Mouse (Mus musculus): ENCODE data around the gene Apold1. TPM values are rescaled to one million over a fixed set of nuclear protein-coding genes. Genes with fewer than 3 reads are reported as not detected.

Apold1 gene
- polyA plus RNA-seq, 1 experiment from 2014 or later = 6.8 TPM

- H3K9me3 ChIP-seq = no peaks in the 10 kb centered on the region
- H3K9ac ChIP-seq = no peak overlapping the region
- no peaks in the 10 kb centered on the region for H3K27me3 ChIP-seq (replicated peaks)
- no peak overlapping the region for H3K4me3 ChIP-seq
- WGBS = 74% methylated on average over 4 of the region's 4 CpGs
- peaks cover 7% of the 10 kb centered on the region; the same call in 1 of the 2 replicates for H3K4me1 ChIP-seq
- H3K4me2 ChIP-seq = no peak overlapping the region
- no peak for ATAC-seq (ENCODE audit: extremely low read depth, insufficient number of reproducible peaks, low FRiP score, low TSS enrichment)
- no peaks in the 10 kb centered on the region for H3K36me3 ChIP-seq
- no peak overlapping the region for H3K27ac ChIP-seq (replicated peaks)
Observed at GRCm38 (mm10) chr6:135001991-135002390, 20.5 kb downstream of the Apold1 start.

GRCm38 (mm10) chr6:135006372-135006771 lies 24.9 kb downstream of the Apold1 start:
- no peaks in the 10 kb centered on the region for H3K9me3 ChIP-seq
- WGBS = 71% methylated on average over 4 of the region's 4 CpGs
- no peak overlapping the region for H3K27ac ChIP-seq (replicated peaks)
- no peak for ATAC-seq (ENCODE audit: extremely low read depth, insufficient number of reproducible peaks, low FRiP score, low TSS enrichment)
- H3K27me3 ChIP-seq (replicated peaks) = no peaks in the 10 kb centered on the region
- no peaks in the 10 kb centered on the region for H3K36me3 ChIP-seq
- H3K9ac ChIP-seq = no peak overlapping the region
- no peak overlapping the region for H3K4me3 ChIP-seq
- peaks cover 3% of the 10 kb centered on the region; the same call in 1 of the 2 replicates for H3K4me1 ChIP-seq
- H3K4me2 ChIP-seq = no peak overlapping the region

GRCm38 (mm10) chr6:135011048-135011733 lies 29.7 kb downstream of the Apold1 start, which contains the start of gene Ddx47:
Ddx47 (plus strand) TSS chr6:135011612.
- H3K9me3 ChIP-seq = no peaks in the 10 kb centered on the region
- WGBS = 3% methylated on average over 19 of the region's 19 CpGs
- H3K27ac ChIP-seq (replicated peaks) = 0 out of 2 replicates have a peak within 1 kb of the TSS, but pooled peaks have one; percentile 4

GRCm38 (mm10) chr6:135011734-135012116 lies 30.2 kb downstream of the Apold1 start:
- H3K4me3 ChIP-seq = peak overlapping the region; percentile 70
- H3K36me3 ChIP-seq = peaks cover 41% of the 10 kb centered on the region
- 0 out of 2 replicates have a peak, but pooled peaks have one; percentile 10 for ATAC-seq (ENCODE audit: extremely low read depth, insufficient number of reproducible peaks, low FRiP score, low TSS enrichment)
- H3K4me2 ChIP-seq = peak overlapping the region; percentile 92
- no peaks in the 10 kb centered on the region for H3K9me3 ChIP-seq
- peak overlapping the region; percentile 94 for H3K9ac ChIP-seq
- no peaks in the 10 kb centered on the region for H3K27me3 ChIP-seq (replicated peaks)
- WGBS = under 1% methylated on average over 14 of the region's 14 CpGs
- peaks cover 10% of the 10 kb centered on the region for H3K4me1 ChIP-seq
- H3K27ac ChIP-seq (replicated peaks) = 0 out of 2 replicates have a peak overlapping the region, but pooled peaks have one; percentile 4

More at GRCm38 (mm10) chr6:135011048-135011733, 29.7 kb downstream of the Apold1 start, which contains the start of gene Ddx47:
- H3K4me1 ChIP-seq = peaks cover 10% of the 10 kb centered on the region
- H3K9ac ChIP-seq = peak within 1 kb of the TSS; percentile 94
- peak; percentile 82 for ATAC-seq (ENCODE audit: extremely low read depth, insufficient number of reproducible peaks, low FRiP score, low TSS enrichment)
- H3K4me3 ChIP-seq = peak within 1 kb of the TSS; percentile 70
- H3K36me3 ChIP-seq = peaks cover 35% of the 10 kb centered on the region
- H3K4me2 ChIP-seq = peak within 1 kb of the TSS; percentile 92
- H3K27me3 ChIP-seq (replicated peaks) = no peaks in the 10 kb centered on the region

- Histone ChIP-seq H3K4me3 (no peak overlapping the region), H3K4me2 (no peak overlapping the region), H3K27ac (replicated peaks) (no peak overlapping the region), H3K9me3 (no peaks in the 10 kb centered on the region), H3K4me1 (peaks cover 7% of the 10 kb centered on the region), H3K36me3 (peaks cover 96% of the 10 kb centered on the region), H3K27me3 (replicated peaks) (no peaks in the 10 kb centered on the region), H3K9ac (no peak overlapping the region)
- ATAC-seq (ENCODE audit: extremely low read depth, insufficient number of reproducible peaks, low FRiP score, low TSS enrichment) = no peak
- 52% methylated on average over 11 of the region's 11 CpGs for WGBS
Observed at GRCm38 (mm10) chr6:135017211-135017610, 35.7 kb downstream of the Apold1 start.

DNA sequence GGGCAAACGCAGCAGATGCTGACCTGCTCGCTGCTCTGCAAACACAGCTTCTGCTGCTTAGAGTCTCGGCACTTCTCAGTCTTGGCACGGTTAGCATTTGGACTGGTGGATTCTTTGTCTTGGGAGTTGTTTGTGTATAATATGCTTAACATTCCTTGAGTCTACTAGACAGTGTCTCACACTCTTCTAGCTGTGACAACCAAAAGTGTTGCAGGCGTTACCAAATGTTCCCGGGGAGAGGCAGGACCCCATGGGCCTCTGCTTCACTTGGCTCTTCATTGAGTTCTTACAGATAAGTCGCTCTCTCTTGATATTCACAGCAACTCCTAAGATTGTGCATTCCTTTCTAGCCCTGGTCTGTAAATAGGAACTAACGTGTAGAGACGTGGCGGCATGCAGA lies 38.0 kb downstream of the Apold1 start:
- no peak overlapping the region for H3K4me3 ChIP-seq
- H3K27me3 ChIP-seq (replicated peaks) = no peaks in the 10 kb centered on the region
- H3K9ac ChIP-seq = no peak overlapping the region
- H3K4me2 ChIP-seq = no peak overlapping the region
- 60% methylated on average over 10 of the region's 10 CpGs for WGBS
- H3K9me3 ChIP-seq = no peaks in the 10 kb centered on the region
- ATAC-seq (ENCODE audit: extremely low read depth, insufficient number of reproducible peaks, low FRiP score, low TSS enrichment) = no peak
- H3K4me1 ChIP-seq = peaks cover 2% of the 10 kb centered on the region; the same call in 1 of the 2 replicates
- H3K36me3 ChIP-seq = peaks cover 100% of the 10 kb centered on the region
- no peak overlapping the region for H3K27ac ChIP-seq (replicated peaks)

GRCm38 (mm10) chr6:135021633-135022032 lies 40.1 kb downstream of the Apold1 start:
- H3K4me3 ChIP-seq = no peak overlapping the region
- no peaks in the 10 kb centered on the region for H3K9me3 ChIP-seq
- H3K27me3 ChIP-seq (replicated peaks) = no peaks in the 10 kb centered on the region
- 84% methylated on average over 3 of the region's 3 CpGs for WGBS
- peaks cover 86% of the 10 kb centered on the region for H3K36me3 ChIP-seq
- no peak for ATAC-seq (ENCODE audit: extremely low read depth, insufficient number of reproducible peaks, low FRiP score, low TSS enrichment)
- H3K9ac ChIP-seq = no peak overlapping the region
- H3K4me1 ChIP-seq = peaks cover 13% of the 10 kb centered on the region
- H3K4me2 ChIP-seq = no peak overlapping the region
- H3K27ac ChIP-seq (replicated peaks) = no peak overlapping the region

DNA sequence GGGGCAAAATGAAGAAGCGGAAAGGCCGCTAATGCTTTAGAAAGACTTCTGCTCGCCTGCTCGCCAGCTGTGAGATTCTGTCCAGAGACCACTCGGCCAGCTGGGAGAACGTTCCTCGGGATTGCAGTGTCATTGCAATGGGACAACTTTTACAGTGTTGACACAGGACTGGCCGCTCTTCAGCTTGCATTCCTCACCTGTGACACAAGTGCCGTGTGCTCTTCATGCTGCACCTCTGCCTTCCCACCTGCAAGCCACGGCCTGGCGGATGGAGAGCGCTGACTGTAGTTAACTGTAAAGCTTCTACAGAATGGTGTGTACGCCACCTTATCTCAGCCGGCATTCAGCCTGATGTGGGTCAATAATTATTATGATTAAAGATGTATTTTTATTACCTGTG lies 41.9 kb downstream of the Apold1 start:
- 90% methylated on average over 14 of the region's 14 CpGs for WGBS
- peaks cover 68% of the 10 kb centered on the region for H3K36me3 ChIP-seq
- ATAC-seq (ENCODE audit: extremely low read depth, insufficient number of reproducible peaks, low FRiP score, low TSS enrichment) = no peak

DNA sequence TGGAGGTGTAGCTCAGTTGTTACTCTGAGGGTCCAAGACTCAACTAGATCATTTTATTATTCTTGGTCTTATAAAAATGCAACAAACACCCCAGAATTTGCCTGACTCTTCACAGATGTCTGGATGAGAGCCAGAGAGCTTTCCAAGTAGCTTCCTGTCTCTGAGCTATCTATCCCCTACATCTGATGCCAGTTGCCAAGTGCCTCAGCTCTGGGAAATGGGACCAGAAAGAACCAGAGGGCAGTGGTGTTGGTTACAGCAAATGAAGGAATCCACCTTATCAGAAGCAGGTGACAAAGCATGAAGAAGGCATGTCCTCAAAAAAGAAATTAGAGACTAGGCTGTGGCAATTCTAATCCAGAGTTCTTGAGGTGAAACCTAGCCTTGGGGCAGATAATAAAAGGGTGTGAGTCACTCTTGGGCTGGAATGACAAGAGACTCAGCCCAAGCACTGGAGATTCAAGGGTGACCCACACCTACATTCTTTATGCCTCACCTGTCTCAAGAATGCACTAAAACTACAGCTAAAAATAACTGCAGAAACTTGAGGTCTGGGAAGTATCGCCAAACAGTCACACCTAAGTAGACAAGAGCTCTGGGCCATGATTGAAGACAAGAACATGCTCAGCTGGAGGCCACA lies 43.4 kb downstream of the Apold1 start:
- peaks cover 53% of the 10 kb centered on the region for H3K36me3 ChIP-seq
- no peaks in the 10 kb centered on the region for H3K9me3 ChIP-seq
- no peak for ATAC-seq (ENCODE audit: extremely low read depth, insufficient number of reproducible peaks, low FRiP score, low TSS enrichment)
- H3K4me2 ChIP-seq = no peak overlapping the region
- no peak overlapping the region for H3K4me3 ChIP-seq
- WGBS = 80% methylated on average over 1 of the region's 1 CpGs
- no peaks in the 10 kb centered on the region for H3K27me3 ChIP-seq (replicated peaks)
- H3K9ac ChIP-seq = no peak overlapping the region
- peaks cover 16% of the 10 kb centered on the region for H3K4me1 ChIP-seq
- H3K27ac ChIP-seq (replicated peaks) = no peak overlapping the region

More for the DNA sequence above, 41.9 kb downstream of the Apold1 start:
- Histone ChIP-seq H3K9ac (no peak overlapping the region), H3K27me3 (replicated peaks) (no peaks in the 10 kb centered on the region), H3K9me3 (no peaks in the 10 kb centered on the region), H3K4me2 (no peak overlapping the region), H3K4me3 (no peak overlapping the region), H3K27ac (replicated peaks) (no peak overlapping the region), H3K4me1 (peaks cover 18% of the 10 kb centered on the region)

GRCm38 (mm10) chr6:135026232-135026631 lies 44.7 kb downstream of the Apold1 start:
- 6% methylated on average over 3 of the region's 3 CpGs for WGBS
- no peak for ATAC-seq (ENCODE audit: extremely low read depth, insufficient number of reproducible peaks, low FRiP score, low TSS enrichment)

GRCm38 (mm10) chr6:135026755-135027154 lies 45.2 kb downstream of the Apold1 start:
- 48% methylated on average over 2 of the region's 2 CpGs for WGBS
- H3K36me3 ChIP-seq = peaks cover 34% of the 10 kb centered on the region
- no peak overlapping the region for H3K27ac ChIP-seq (replicated peaks)
- H3K4me3 ChIP-seq = no peak overlapping the region
- no peak overlapping the region for H3K9ac ChIP-seq
- H3K4me1 ChIP-seq = peaks cover 16% of the 10 kb centered on the region
- no peak for ATAC-seq (ENCODE audit: extremely low read depth, insufficient number of reproducible peaks, low FRiP score, low TSS enrichment)
- H3K27me3 ChIP-seq (replicated peaks) = no peaks in the 10 kb centered on the region
- no peak overlapping the region for H3K4me2 ChIP-seq
- no peaks in the 10 kb centered on the region for H3K9me3 ChIP-seq

More at GRCm38 (mm10) chr6:135026232-135026631, 44.7 kb downstream of the Apold1 start:
- H3K27me3 ChIP-seq (replicated peaks) = no peaks in the 10 kb centered on the region
- H3K4me2 ChIP-seq = no peak overlapping the region
- H3K27ac ChIP-seq (replicated peaks) = no peak overlapping the region
- no peak overlapping the region for H3K4me3 ChIP-seq
- 0 out of 2 replicates have a peak overlapping the region, but pooled peaks have one; percentile 2 for H3K9ac ChIP-seq
- peaks cover 16% of the 10 kb centered on the region for H3K4me1 ChIP-seq
- H3K36me3 ChIP-seq = peaks cover 40% of the 10 kb centered on the region
- no peaks in the 10 kb centered on the region for H3K9me3 ChIP-seq

Data from heart, embryonic 13.5 days (tissue).